Mouse (Mus musculus) myocyte (in vitro differentiated cells): ENCODE data around the gene Tsc22d2. TPM values are rescaled to one million over a fixed set of nuclear protein-coding genes. Genes with fewer than 3 reads are reported as not detected.
"Not testable (repeated sequence)": the region's sequence is repeated elsewhere in the genome, so short reads cannot be mapped to it uniquely, and the experiment has no call there.

Source experiments
- H3K27me3 ChIP-seq: one replicate; pipeline ENCODE4 v1.6.1; 2011; ENCODE audit not compliant: control insufficient read depth, insufficient read depth, insufficient read length
- H3K36me3 ChIP-seq: one replicate; pipeline ENCODE4 v1.6.1; 2011; ENCODE audit not compliant: control insufficient read depth, insufficient read depth
- H3K4me2 ChIP-seq: one replicate; pipeline ENCODE4 v1.6.1; 2011; ENCODE audit warnings: low read depth, control low read depth
- H3K4me3 ChIP-seq: one replicate; pipeline ENCODE4 v1.5.1; 2011; ENCODE audit warnings: mild to moderate bottlenecking, control low read depth, moderate library complexity
- H3K79me2 ChIP-seq: one replicate; pipeline ENCODE4 v1.6.1; 2011; ENCODE audit not compliant: control insufficient read depth, insufficient read depth
- H3ac ChIP-seq: one replicate; pipeline ENCODE4 v1.6.1; 2011; ENCODE audit not compliant: control insufficient read depth, insufficient read length
- CEBPB ChIP-seq: IDR thresholded peaks from 2 replicates; pipeline ENCODE4 v1.6.1; 2011; ENCODE audit warnings: mild to moderate bottlenecking, moderate library complexity; ENCODE audit not compliant: poor library complexity, insufficient read depth, severe bottlenecking
- E2F4 ChIP-seq: IDR thresholded peaks from one replicate; pipeline ENCODE4 v1.6.1; 2011; ENCODE audit warnings: mild to moderate bottlenecking, control low read depth, moderate library complexity; ENCODE audit not compliant: insufficient read depth
- MAX ChIP-seq: IDR thresholded peaks from one replicate; pipeline ENCODE4 v1.6.1; 2011; ENCODE audit warnings: low read depth, mild to moderate bottlenecking, control low read depth
- MYOD1 ChIP-seq, 3 experiments: IDR thresholded peaks; one replicate each; pipeline ENCODE4 v1.6.1; 2011; ENCODE audit warnings: control low read depth in 2 of 3, low read depth in 2 of 3, mild to moderate bottlenecking in 2 of 3, moderate library complexity in 1 of 3; ENCODE audit not compliant: insufficient read length in 2 of 3, control insufficient read depth in 1 of 3
- MYOG ChIP-seq, 3 experiments: IDR thresholded peaks; one replicate each; pipeline ENCODE4 v1.6.1; 2011; ENCODE audit warnings: control low read depth in 2 of 3, low read depth in 2 of 3, mild to moderate bottlenecking in 2 of 3; ENCODE audit not compliant: insufficient read length in 2 of 3, control insufficient read depth in 1 of 3, insufficient read depth in 1 of 3
- POLR2A ChIP-seq: IDR thresholded peaks from one replicate; pipeline ENCODE4 v1.6.1; 2011; ENCODE audit warnings: low read depth, mild to moderate bottlenecking, control low read depth, moderate library complexity; ENCODE audit not compliant: insufficient read length
- POLR2AphosphoS2 ChIP-seq: IDR thresholded peaks from one replicate; pipeline ENCODE4 v1.6.1; 2011; ENCODE audit warnings: low read depth, control low read depth; ENCODE audit not compliant: insufficient read length
- REST ChIP-seq: IDR thresholded peaks from one replicate; pipeline ENCODE4 v1.6.1; 2011; ENCODE audit warnings: mild to moderate bottlenecking, control low read depth, moderate library complexity; ENCODE audit not compliant: insufficient read depth, insufficient read length
- SRF ChIP-seq: IDR thresholded peaks from one replicate; pipeline ENCODE4 v1.6.1; 2011; ENCODE audit warnings: low read depth; ENCODE audit not compliant: control insufficient read depth, insufficient read length
- TCF12 ChIP-seq: IDR thresholded peaks from one replicate; pipeline ENCODE4 v1.6.1; 2011; ENCODE audit warnings: mild to moderate bottlenecking, control low read depth; ENCODE audit not compliant: poor library complexity, insufficient read depth, severe bottlenecking
- TCF3 ChIP-seq: IDR thresholded peaks from one replicate; pipeline ENCODE4 v1.6.1; 2011; ENCODE audit warnings: low read depth, control low read depth; ENCODE audit not compliant: insufficient read length
- USF1 ChIP-seq: IDR thresholded peaks from one replicate; pipeline ENCODE4 v1.6.1; 2011; ENCODE audit warnings: low read depth, mild to moderate bottlenecking, control low read depth, moderate library complexity
- polyA plus RNA-seq: library from polyadenylated mRNA; unstranded; fragments of >200 nt; fragmentation: generic; extraction: Trizol; gene quantifications from one replicate; pipeline ENCODE4 v1.2.1, GENCODE M21; 2012; ENCODE audit warnings: missing spikeins

Gene Tsc22d2
- polyA plus RNA-seq, 1 experiment: 14.2 TPM

- H3ac ChIP-seq: no peak overlapping the region
- no peak overlapping the region for H3K4me3 ChIP-seq
- H3K79me2 ChIP-seq: peaks cover 78% of the 10 kb centered on the region
- no peaks in the 10 kb centered on the region for H3K27me3 ChIP-seq
- H3K4me2 ChIP-seq: no peak overlapping the region
- peaks cover 8% of the 10 kb centered on the region for H3K36me3 ChIP-seq
- TF ChIP-seq TCF3 (no peak), TCF12 (no peak), MAX (no peak)
Observed at GRCm38 (mm10) chr3:58454414-58455205, 40.1 kb downstream of the Tsc22d2 start.

GRCm38 (mm10) chr3:58455255-58455654, 40.7 kb downstream of the Tsc22d2 start:
- TF ChIP-seq POLR2A: no peak
- TF ChIP-seq SRF: no peak
- no peak for TF ChIP-seq MAX
- no peak for TF ChIP-seq REST
- no peak for TF ChIP-seq MYOG (IDR thresholded peaks at IDR 0.05; ENCODE audit: control insufficient read depth in 1 of 3, insufficient read depth in 1 of 3, insufficient read length in 2 of 3, low read depth in 2 of 3)
- no peak for TF ChIP-seq TCF12
- no peak for TF ChIP-seq CEBPB
- TF ChIP-seq TCF3: no peak
- TF ChIP-seq MYOD1 (IDR thresholded peaks at IDR 0.05; ENCODE audit: control insufficient read depth in 1 of 3, insufficient read length in 2 of 3, low read depth in 2 of 3): no peak
- no peak for TF ChIP-seq E2F4
- H3K36me3 ChIP-seq: peaks cover 15% of the 10 kb centered on the region
- no peaks in the 10 kb centered on the region for H3K27me3 ChIP-seq
- no peak overlapping the region for H3K4me2 ChIP-seq
- no peak overlapping the region for H3K4me3 ChIP-seq
- H3K79me2 ChIP-seq: peaks cover 72% of the 10 kb centered on the region
- H3ac ChIP-seq: no peak overlapping the region

GRCm38 (mm10) chr3:58469655-58470437, 55.3 kb downstream of the Tsc22d2 start:
- no peaks in the 10 kb centered on the region for H3K36me3 ChIP-seq
- peak overlapping the region; percentile 58 for H3K4me2 ChIP-seq
- TF ChIP-seq POLR2AphosphoS2: no peak
- TF ChIP-seq CEBPB: peak; percentile 94
- H3K4me3 ChIP-seq: no peak overlapping the region
- no peaks in the 10 kb centered on the region for H3K79me2 ChIP-seq
- H3K27me3 ChIP-seq: no peaks in the 10 kb centered on the region
- no peak overlapping the region for H3ac ChIP-seq

DNA sequence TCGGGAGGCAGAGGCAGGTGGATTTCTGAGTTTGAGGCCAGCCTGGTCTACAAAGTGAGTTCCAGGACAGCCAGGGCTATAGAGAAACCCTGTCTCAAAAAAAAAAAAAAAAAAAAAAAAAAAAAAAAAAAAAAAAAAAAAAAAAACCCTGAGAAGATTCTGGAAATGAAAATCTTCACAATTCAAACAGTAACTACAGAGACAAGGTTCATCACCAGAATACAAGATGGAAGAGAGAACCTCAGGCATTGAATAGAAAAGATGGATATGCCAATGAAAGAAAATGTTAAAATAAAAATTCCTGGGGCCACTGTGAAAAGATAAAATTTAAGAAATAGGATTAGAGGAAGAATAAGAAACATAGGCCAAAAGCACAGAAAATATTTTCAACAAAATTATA, 60.8 kb downstream of the Tsc22d2 start:
- H3K27me3 ChIP-seq, H3K4me3 ChIP-seq, H3ac ChIP-seq, H3K36me3 ChIP-seq, H3K4me2 ChIP-seq, H3K79me2 ChIP-seq: not testable (repeated sequence)

GRCm38 (mm10) chr3:58478755-58479455, 64.4 kb downstream of the Tsc22d2 start:
- H3K79me2 ChIP-seq: no peaks in the 10 kb centered on the region
- H3K36me3 ChIP-seq: no peaks in the 10 kb centered on the region
- no peak overlapping the region for H3K4me3 ChIP-seq
- H3K4me2 ChIP-seq: no peak overlapping the region
- no peak overlapping the region for H3ac ChIP-seq
- H3K27me3 ChIP-seq: no peaks in the 10 kb centered on the region
- TF ChIP-seq TCF3 (no peak), TCF12 (no peak), REST (no peak), MYOG (IDR thresholded peaks at IDR 0.05; ENCODE audit: control insufficient read depth in 1 of 3, insufficient read depth in 1 of 3, insufficient read length in 2 of 3, low read depth in 2 of 3) (no peak), MAX (no peak), POLR2A (no peak), CEBPB (no peak), MYOD1 (IDR thresholded peaks at IDR 0.05; ENCODE audit: control insufficient read depth in 1 of 3, insufficient read length in 2 of 3, low read depth in 2 of 3) (no peak), POLR2AphosphoS2 (no peak), E2F4 (no peak), USF1 (no peak), SRF (no peak)
